Mouse (Mus musculus): ENCODE results near the gene Tmtc3.

- no peak for TF ChIP-seq POLR2A (IDR thresholded peaks at IDR 0.05; ENCODE audit: borderline replicate concordance, low read depth, low read length)
- no peak for TF ChIP-seq CTCF (IDR thresholded peaks at IDR 0.05; ENCODE audit: low read depth, low read length)
These were observed 34.5 kb upstream of the Tmtc3 start for GRCm38 (mm10) chr10:100521617-100522016.

All from bone marrow macrophage, adult 2 months (primary cell).